Mouse (Mus musculus) testis, postnatal 10 days (tissue): Measurements from ENCODE around the gene Wsb1.
"Not testable (repeated sequence)": the region's sequence is repeated elsewhere in the genome, so short reads cannot be mapped to it uniquely, and the experiment has no call there.

Source experiments
- DNase-seq: peaks from one replicate; pipeline ENCODE4 v3.0.0; 2021; ENCODE audit warnings: low spot score

Wsb1 gene

GRCm38 (mm10) chr11:79254391-79255098 lies at the start of gene Wsb1:
TSS of gene Wsb1 (minus strand) at chr11:79254671.
- DNase-seq: peak; percentile 97

- not testable (repeated sequence) for DNase-seq
Measured at GRCm38 (mm10) chr11:79304245-79304644, 49.8 kb upstream of the Wsb1 start.

DNA sequence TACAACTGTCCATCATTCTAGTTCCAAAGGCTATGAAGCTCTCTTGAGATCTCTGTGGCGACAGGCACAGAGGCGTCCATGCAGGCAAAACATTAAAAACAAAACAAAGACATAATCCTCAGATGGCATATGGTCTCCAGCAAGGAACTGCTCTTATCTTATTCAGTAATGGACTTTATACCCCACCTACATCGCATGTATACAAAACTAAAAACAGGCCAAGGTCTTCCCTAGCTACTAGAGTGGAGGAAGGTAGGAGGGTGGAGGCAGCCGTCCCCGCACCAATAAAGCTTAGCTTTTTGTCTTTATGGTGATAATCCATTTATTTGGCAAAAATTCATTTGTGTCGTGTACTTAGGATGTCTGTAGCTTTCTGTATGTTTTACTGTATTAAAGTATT lies 48.6 kb upstream of the Wsb1 start:
- no peak for DNase-seq

- no peak for DNase-seq
Measured at GRCm38 (mm10) chr11:79299719-79300431, 45.4 kb upstream of the Wsb1 start.

DNA sequence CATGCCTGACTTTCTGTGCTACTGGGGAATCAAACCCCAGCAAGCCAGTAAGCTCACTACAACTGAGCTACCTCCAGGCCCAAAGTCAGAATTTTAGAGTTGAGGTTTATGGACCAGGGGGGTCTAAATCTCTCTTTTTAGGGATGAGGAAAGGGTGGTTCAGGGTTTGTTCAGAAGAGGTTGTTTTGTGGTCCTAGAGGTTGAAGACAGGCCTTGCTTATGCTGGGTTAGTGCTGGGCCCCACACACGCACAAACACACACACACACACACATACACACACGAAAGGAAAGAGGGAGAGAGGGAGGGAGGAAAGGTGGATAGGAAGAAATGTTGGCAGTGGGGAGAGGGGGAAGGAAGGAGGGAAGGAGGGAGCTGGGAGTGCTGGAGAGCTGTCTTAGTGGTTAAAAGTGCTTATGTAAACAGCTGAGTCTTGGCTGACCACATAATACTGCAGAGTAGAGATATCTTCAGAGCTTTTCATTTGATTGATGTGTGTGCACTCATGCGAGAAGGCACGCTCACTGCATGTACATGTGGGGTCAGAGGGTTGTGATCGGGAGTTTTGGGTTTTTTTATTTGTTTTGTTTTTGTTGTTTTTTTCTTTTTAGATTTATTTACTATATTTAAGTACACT lies 42.5 kb upstream of the Wsb1 start, which contains the start of gene Gm9964:
Gm9964 (minus strand) TSS at position 51 of the 636 bp plus-strand sequence.
- no peak for DNase-seq

- peak; percentile 69 for DNase-seq
Measured at GRCm38 (mm10) chr11:79296167-79296566, 41.7 kb upstream of the Wsb1 start.

DNA sequence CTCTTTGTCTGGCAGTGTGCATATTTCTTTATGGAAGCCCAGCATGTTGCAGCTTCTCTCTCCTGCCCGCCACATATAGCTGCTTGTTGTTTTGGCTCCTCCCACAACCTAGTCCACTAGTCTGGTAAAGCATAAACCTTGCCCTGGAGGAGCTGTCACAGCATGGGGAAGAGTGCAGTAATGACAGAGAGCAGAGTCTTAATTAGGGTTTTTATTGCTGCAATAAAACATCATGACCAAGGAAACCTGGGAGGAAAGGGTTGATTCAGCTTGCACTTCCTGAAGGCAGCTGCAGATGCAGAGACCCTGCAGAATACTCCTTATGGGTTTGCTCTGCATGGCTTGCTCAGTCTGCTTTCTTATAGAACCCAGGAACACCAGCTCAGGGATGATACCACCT lies 39.5 kb upstream of the Wsb1 start:
- DNase-seq: no peak

GRCm38 (mm10) chr11:79293025-79293424 lies 38.6 kb upstream of the Wsb1 start:
- DNase-seq: no peak

- DNase-seq: no peak
Measured at GRCm38 (mm10) chr11:79292130-79292529, 37.7 kb upstream of the Wsb1 start.

- DNase-seq: no peak
Measured at GRCm38 (mm10) chr11:79291651-79292050, 37.2 kb upstream of the Wsb1 start.

DNA sequence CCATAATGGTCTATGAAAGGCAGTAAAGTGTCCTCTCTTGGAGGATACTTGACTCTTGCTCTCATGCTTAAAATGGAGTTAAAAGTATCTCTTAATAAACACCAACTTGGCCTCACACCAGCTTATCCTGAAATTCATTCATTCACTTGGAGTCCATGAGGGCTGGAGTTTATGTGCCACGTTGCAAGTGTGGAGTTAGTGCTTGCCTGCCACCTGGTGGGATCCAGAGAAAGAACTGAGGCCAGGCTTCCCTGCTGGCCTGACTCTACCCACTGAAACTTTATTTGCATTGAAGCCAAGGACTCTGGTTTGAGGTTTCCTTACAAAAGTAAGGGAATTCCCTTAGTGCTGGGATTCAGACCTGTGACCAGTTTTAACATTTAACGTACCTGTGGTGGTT lies 36.0 kb upstream of the Wsb1 start:
- DNase-seq: peak; percentile 61

- no peak for DNase-seq
Measured at GRCm38 (mm10) chr11:79288913-79289640, 34.6 kb upstream of the Wsb1 start.

DNA sequence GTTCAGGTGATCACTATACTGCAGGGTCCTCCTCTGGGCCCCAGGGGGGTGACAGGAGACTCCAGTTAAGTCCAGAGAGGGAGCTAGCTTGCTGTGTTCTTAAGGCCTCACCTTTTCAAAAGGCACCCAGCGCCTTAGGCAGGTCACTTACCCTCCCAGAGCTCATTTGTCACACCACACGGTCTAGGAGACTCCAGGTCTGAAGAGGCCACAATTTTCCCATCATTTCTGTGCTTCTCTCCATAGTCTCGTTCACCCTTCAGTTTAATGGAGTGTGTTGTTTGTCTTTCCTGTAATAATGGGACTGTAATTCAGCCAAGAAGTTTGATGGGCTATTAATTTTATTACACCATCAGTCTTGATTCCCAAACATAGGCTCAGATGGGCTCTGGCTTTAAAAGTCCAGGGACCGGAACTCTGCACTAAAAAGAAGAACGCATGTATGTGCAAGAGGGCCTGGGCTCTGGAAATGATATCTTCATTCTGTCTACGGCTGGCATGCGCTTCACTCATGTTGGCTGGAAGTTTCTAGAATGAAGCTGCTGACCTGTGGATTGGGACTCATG lies 33.9 kb upstream of the Wsb1 start:
- DNase-seq: no peak

GRCm38 (mm10) chr11:79287447-79287846 lies 33.0 kb upstream of the Wsb1 start:
- no peak for DNase-seq

DNA sequence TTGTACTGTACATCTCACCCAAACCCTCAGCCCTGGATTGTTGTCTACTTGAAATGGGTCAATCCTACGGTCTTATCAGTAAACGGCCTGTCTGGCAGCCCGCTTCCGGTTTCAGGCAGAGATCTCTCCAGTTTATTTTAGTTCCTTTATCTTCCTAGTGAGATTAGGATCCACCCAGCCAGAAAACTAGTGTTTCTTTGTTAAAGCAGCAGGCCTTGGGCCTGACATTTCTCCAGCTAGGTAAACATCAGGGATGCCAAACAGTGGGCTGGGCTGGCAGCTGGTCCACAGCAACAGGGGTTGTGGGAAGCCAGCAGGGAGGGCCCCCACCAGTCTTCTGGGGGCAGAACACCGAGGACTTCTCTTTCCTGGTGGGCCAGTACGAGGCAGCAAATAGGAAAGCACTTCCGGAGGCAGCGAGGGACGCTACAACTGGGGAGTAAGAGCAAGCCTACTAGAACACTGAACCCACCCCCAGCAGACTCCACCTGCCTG lies 31.9 kb upstream of the Wsb1 start:
- DNase-seq: no peak

DNA sequence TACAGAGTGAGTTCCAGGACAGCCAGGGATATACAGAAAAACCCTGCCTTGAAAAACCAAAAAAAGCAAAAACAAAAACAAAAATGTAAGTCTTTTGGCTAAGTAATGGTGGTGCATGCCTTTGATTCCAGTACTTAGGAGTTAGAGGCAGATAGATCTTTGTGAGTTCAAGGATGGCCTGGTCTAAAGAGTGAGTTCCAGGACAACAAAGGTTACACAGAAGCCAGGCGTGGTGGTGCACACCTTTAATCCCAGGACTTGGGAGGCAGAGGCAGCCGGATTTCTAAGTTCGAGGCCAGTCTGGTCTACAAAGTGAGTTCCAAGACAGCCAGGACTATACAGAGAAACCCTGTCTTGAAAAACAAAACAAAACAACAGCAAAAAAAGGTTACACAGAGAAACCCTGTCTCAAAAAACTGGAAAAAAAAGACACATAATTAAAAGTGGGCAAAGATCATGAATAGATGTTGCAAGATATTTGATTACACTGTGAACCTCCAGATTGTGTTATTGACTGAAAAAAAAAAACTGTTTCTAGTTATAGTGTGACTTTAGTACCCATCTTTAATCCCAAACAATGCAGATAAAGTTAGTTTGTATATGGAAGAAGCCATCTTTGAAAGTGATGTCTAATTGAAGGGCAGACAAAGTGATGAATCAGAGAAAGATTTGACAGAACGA lies 29.0 kb upstream of the Wsb1 start:
- no peak for DNase-seq

- DNase-seq: peak; percentile 53
Measured at GRCm38 (mm10) chr11:79281396-79281795, 26.9 kb upstream of the Wsb1 start.

GRCm38 (mm10) chr11:79279732-79280405 lies 25.4 kb upstream of the Wsb1 start:
- DNase-seq: no peak

- no peak for DNase-seq
Measured at GRCm38 (mm10) chr11:79273757-79274156, 19.3 kb upstream of the Wsb1 start.

DNA sequence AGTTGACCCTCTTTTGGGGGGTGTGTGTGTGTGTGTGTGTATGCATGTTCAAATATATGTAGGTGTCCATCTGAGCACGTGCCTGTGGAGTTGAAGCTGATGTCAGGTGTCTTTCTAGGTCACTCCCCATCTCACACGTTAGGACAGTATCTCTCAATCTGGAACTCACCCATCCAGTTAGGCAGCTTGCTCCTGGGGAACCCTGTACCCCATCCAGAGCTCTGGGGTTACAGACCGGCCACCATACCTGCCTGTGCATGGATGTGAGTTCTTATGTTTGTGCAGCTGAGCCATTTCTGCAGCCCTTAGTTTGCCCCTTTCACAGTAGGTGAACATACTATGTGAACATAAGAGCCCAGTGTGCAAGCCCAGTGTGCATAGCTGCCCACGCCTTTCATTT lies 18.6 kb upstream of the Wsb1 start:
- DNase-seq: no peak

- DNase-seq: no peak
Measured at GRCm38 (mm10) chr11:79267171-79267570, 12.7 kb upstream of the Wsb1 start.
